Mouse (Mus musculus) CH12.LX (cell line): Measurements from ENCODE around the gene Nfe2l1. TPM values are rescaled to one million over a fixed set of nuclear protein-coding genes. Genes with fewer than 3 reads are reported as not detected.

Source experiments
- DNase-seq: peaks from one replicate; pipeline ENCODE4 v3.0.0-alpha.2; 2013; ENCODE audit errors: extremely low read depth
- H3K27ac ChIP-seq: 2 replicates; pipeline ENCODE4 v1.5.1; 2012; ENCODE audit warnings: low read depth, mild to moderate bottlenecking, control low read depth, moderate library complexity; ENCODE audit not compliant: insufficient read depth
- H3K27me3 ChIP-seq: replicated peaks from 2 replicates; pipeline ENCODE3; 2012; ENCODE audit warnings: inconsistent platforms
- H3K36me3 ChIP-seq, 2 experiments: replicated peaks in 1 of 2; 2 replicates each; pipeline versions ENCODE3 to v1.6.1; 2012; ENCODE audit warnings: inconsistent platforms in 1 of 2, low read length in 1 of 2, mild to moderate bottlenecking in 1 of 2, mixed read lengths in 1 of 2, moderate library complexity in 1 of 2; ENCODE audit not compliant: control insufficient read depth in 1 of 2, insufficient read depth in 1 of 2
- H3K4me1 ChIP-seq, 2 experiments: 2 replicates each; pipeline ENCODE4 v1.6.1; 2012; ENCODE audit warnings: inconsistent platforms in 1 of 2, moderate library complexity in 1 of 2; ENCODE audit not compliant: insufficient read depth in 2 of 2, control insufficient read depth in 1 of 2
- H3K4me2 ChIP-seq: 2 replicates; pipeline ENCODE4 v1.6.1; 2012; ENCODE audit warnings: low read depth, mild to moderate bottlenecking, control low read depth; ENCODE audit not compliant: poor library complexity, insufficient read depth, severe bottlenecking
- H3K4me3 ChIP-seq, 3 experiments: fragments of 150-350 bp in 1 of 3; sonication (generic) in 1 of 3; replicated peaks in 1 of 3; 2 replicates each; pipeline versions ENCODE3 to v1.5.1; 2011 to 2012; ENCODE audit warnings: low read depth in 2 of 3, low read length in 2 of 3, mild to moderate bottlenecking in 2 of 3, moderate library complexity in 2 of 3, control low read depth in 1 of 3, improper control_type of control experiment in 1 of 3, inconsistent platforms in 1 of 3, mixed read lengths in 1 of 3; ENCODE audit not compliant: poor library complexity in 1 of 3
- H3K79me2 ChIP-seq: replicated peaks from 2 replicates; pipeline ENCODE4 v1.6.1; 2012; ENCODE audit warnings: mild to moderate bottlenecking, moderate library complexity; ENCODE audit not compliant: control insufficient read depth, poor library complexity, insufficient read depth, severe bottlenecking; ENCODE audit errors: extremely low read depth
- H3K9ac ChIP-seq: 2 replicates; pipeline ENCODE4 v1.6.1; 2012; ENCODE audit warnings: low read depth, mild to moderate bottlenecking, control low read depth, moderate library complexity; ENCODE audit not compliant: insufficient read depth
- H3K9me3 ChIP-seq: replicated peaks from 2 replicates; pipeline ENCODE3; 2012; ENCODE audit warnings: low read length, inconsistent platforms, mixed read lengths
- BHLHE40 ChIP-seq: IDR thresholded peaks from 2 replicates; pipeline ENCODE4 v1.6.1; 2011; ENCODE audit warnings: mild to moderate bottlenecking, low read depth, low read length, improper control_type of control experiment
- CTCF ChIP-seq, 2 experiments: IDR thresholded peaks in 1 of 2; conservative IDR thresholded peaks in 1 of 2; 2 replicates each; pipeline ENCODE4 v1.5.1; 2011 to 2012; ENCODE audit warnings: low read depth in 2 of 2, low read length in 2 of 2, improper control_type of control experiment in 1 of 2, inconsistent platforms in 1 of 2, mild to moderate bottlenecking in 1 of 2, moderate library complexity in 1 of 2
- E2F4 ChIP-seq: IDR thresholded peaks from 2 replicates; pipeline ENCODE4 v1.6.1; 2011; ENCODE audit warnings: low read depth, low read length, improper control_type of control experiment; ENCODE audit not compliant: insufficient replicate concordance
- ETS1 ChIP-seq: conservative IDR thresholded peaks from 2 replicates; pipeline ENCODE4 v1.6.1; 2012; ENCODE audit warnings: low read depth, mild to moderate bottlenecking, inconsistent platforms, low read length, improper control_type of control experiment, moderate library complexity
- GABPA ChIP-seq: IDR thresholded peaks from 2 replicates; pipeline ENCODE4 v1.6.1; 2012; ENCODE audit warnings: low read depth, low read length, improper control_type of control experiment, inconsistent platforms; ENCODE audit not compliant: insufficient replicate concordance
- HCFC1 ChIP-seq: IDR thresholded peaks from 2 replicates; pipeline ENCODE4 v1.6.1; 2012; ENCODE audit warnings: low read depth, mild to moderate bottlenecking, inconsistent platforms, low read length, improper control_type of control experiment
- IRF4 ChIP-seq: IDR thresholded peaks from 2 replicates; pipeline ENCODE4 v1.6.1; 2014; ENCODE audit warnings: low read depth, mild to moderate bottlenecking, inconsistent platforms, low read length, improper control_type of control experiment
- JUND ChIP-seq: conservative IDR thresholded peaks from 2 replicates; pipeline ENCODE4 v1.6.1; 2011; ENCODE audit warnings: low read depth, low read length, improper control_type of control experiment
- KAT2A ChIP-seq: IDR thresholded peaks from 2 replicates; pipeline ENCODE4 v1.6.1; 2012; ENCODE audit warnings: low read length, improper control_type of control experiment, inconsistent platforms; ENCODE audit not compliant: insufficient replicate concordance
- MAFK ChIP-seq: IDR thresholded peaks from 2 replicates; pipeline ENCODE4 v1.6.1; 2011; ENCODE audit warnings: low read length, improper control_type of control experiment; ENCODE audit not compliant: insufficient replicate concordance
- MAZ ChIP-seq: IDR thresholded peaks from 2 replicates; pipeline ENCODE4 v1.6.1; 2012; ENCODE audit warnings: low read depth, mild to moderate bottlenecking, inconsistent platforms, low read length, improper control_type of control experiment, moderate library complexity
- MEF2A ChIP-seq: IDR thresholded peaks from 2 replicates; pipeline ENCODE4 v1.6.1; 2014; ENCODE audit warnings: low read depth, mild to moderate bottlenecking, inconsistent platforms, low read length, improper control_type of control experiment, borderline replicate concordance
- MXI1 ChIP-seq: IDR thresholded peaks from 2 replicates; pipeline ENCODE4 v1.6.1; 2011; ENCODE audit warnings: mild to moderate bottlenecking, low read depth, low read length, improper control_type of control experiment
- MYC ChIP-seq: IDR thresholded peaks from 2 replicates; pipeline ENCODE4 v1.6.1; 2011; ENCODE audit warnings: low read depth, mild to moderate bottlenecking, improper control_type of control experiment, low read length
- NELFE ChIP-seq: IDR thresholded peaks from 2 replicates; pipeline ENCODE4 v1.6.1; 2011; ENCODE audit warnings: low read depth, low read length, improper control_type of control experiment
- RAD21 ChIP-seq: IDR thresholded peaks from 2 replicates; pipeline ENCODE4 v1.6.1; 2011; ENCODE audit warnings: low read depth, mild to moderate bottlenecking, low read length, improper control_type of control experiment, moderate library complexity
- SMC3 ChIP-seq: IDR thresholded peaks from 2 replicates; pipeline ENCODE4 v1.6.1; 2011; ENCODE audit warnings: low read depth, low read length, improper control_type of control experiment
- TBP ChIP-seq: conservative IDR thresholded peaks from 2 replicates; pipeline ENCODE4 v1.6.1; 2011; ENCODE audit warnings: low read depth, low read length, improper control_type of control experiment
- USF2 ChIP-seq: conservative IDR thresholded peaks from 2 replicates; pipeline ENCODE4 v1.6.1; 2011; ENCODE audit warnings: low read depth, low read length, improper control_type of control experiment
- ZKSCAN1 ChIP-seq: IDR thresholded peaks from 2 replicates; pipeline ENCODE4 v1.6.1; 2012; ENCODE audit warnings: low read depth, inconsistent platforms, low read length, improper control_type of control experiment, borderline replicate concordance
- dilution Hi-C: fragments of 300-500 bp; cut with MboI; formaldehyde crosslinking; loops from 2 replicates; pipeline ENCODE4 v1.14.3; 2020; ENCODE audit warnings: low sequenced_read_pairs; ENCODE audit not compliant: extremely low pct_unique_long_range_greater_than_20kb, extremely low pct_ligation_motif_present
- in situ Hi-C: fragments of 300-500 bp; cut with MboI; formaldehyde crosslinking; loops from 3 replicates; pipeline ENCODE4 v1.14.3; 2019; ENCODE audit warnings: low sequenced_read_pairs, low pct_ligation_motif_present, low pct_unique_long_range_greater_than_20kb, mixed read lengths
- polyA plus RNA-seq: library from polyadenylated mRNA; unstranded; fragments of >175 nt; gene quantifications from 2 replicates; pipeline ENCODE4 v1.2.1, GENCODE M21; 2012; ENCODE audit warnings: low read depth; ENCODE audit not compliant: insufficient read length
- total RNA-seq, 2 experiments: library from RNA; depleted of rRNA; stranded (reverse); fragments of 300-350 nt in 1 of 2; fragments of >200 nt in 1 of 2; gene quantifications; 2 replicates each; pipeline ENCODE4 v1.2.3; 2012 to 2014

Gene Nfe2l1
- total and polyA plus RNA-seq, 3 experiments, result 77.7 to 169 (median 145) TPM

DNA sequence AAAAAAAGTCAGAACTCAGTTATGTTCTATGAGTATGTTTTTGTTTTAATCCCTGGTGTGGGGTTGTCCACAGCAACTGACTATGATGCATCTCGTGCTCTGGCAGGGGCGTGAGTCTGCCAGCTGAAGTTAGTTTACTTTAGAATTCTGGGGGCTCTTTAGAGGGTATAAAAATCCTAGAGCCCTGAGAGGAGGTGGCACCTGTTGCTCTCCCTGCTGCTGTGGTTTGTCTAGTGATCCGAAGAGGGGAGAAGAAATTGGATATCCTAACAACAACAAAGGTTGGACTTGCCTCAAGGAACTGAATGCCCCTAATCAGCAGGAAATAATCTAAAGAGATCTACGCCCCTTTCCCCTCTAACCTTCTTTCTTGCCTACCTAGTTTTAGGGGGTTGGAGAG, 8.6 kb upstream of the Nfe2l1 start:
- dilution Hi-C loops, result no loop called here
- no peak overlapping the region for H3K9ac ChIP-seq
- no peaks in the 10 kb centered on the region for H3K9me3 ChIP-seq
- H3K4me1 ChIP-seq, result peaks cover 6 to 29% of the 10 kb centered on the region in 2 experiments
- H3K27ac ChIP-seq, result no peak overlapping the region
- H3K79me2 ChIP-seq, result no peaks in the 10 kb centered on the region
- no peaks in the 10 kb centered on the region for H3K36me3 ChIP-seq
- no peak overlapping the region for H3K4me2 ChIP-seq
- TF ChIP-seq HCFC1 (no peak), ZKSCAN1 (no peak), KAT2A (no peak), GABPA (no peak), SMC3 (no peak), BHLHE40 (no peak), MAFK (no peak), E2F4 (no peak), JUND (no peak), MXI1 (no peak)
- peaks cover 13% of the 10 kb centered on the region for H3K27me3 ChIP-seq
- DNase-seq, result no peak
- no peak overlapping the region for H3K4me3 ChIP-seq
- in situ Hi-C loops, result loop anchor here (5.0 kb wide), 1 partner anchor 36 kb away; no protein-coding TSS in a partner anchor

GRCm38 (mm10) chr11:96837298-96837697, 7.5 kb upstream of the Nfe2l1 start:
- H3K4me3 ChIP-seq, result no peak overlapping the region
- TF ChIP-seq IRF4 (peak; percentile 66; the same call in 1 of the 2 replicates), NELFE (peak; percentile 52; the same call in 1 of the 2 replicates), CTCF (conservative IDR thresholded peaks at IDR 0.05 in 1 of 2, IDR thresholded peaks at IDR 0.05 in 1 of 2; ENCODE audit: low read depth in 2 of 2, low read length in 2 of 2) (peak in 1 of 2 experiments; percentile 86; a peak in 3 of 4 replicates), MAZ (peak; percentile 60; the same call in 1 of the 2 replicates), MEF2A (peak; percentile 52; the same call in 1 of the 2 replicates), ETS1 (no peak), RAD21 (peak; percentile 84), MYC (no peak), HCFC1 (no peak; the same call in 1 of the 2 replicates), TBP (no peak), SMC3 (peak; percentile 77), USF2 (no peak)
- DNase-seq, result peak; percentile 60
- dilution Hi-C loops (no loop called here), in situ Hi-C loops (loop anchor here (5.0 kb wide), 1 partner anchor 35 kb away; no protein-coding TSS in a partner anchor)
- H3K27ac ChIP-seq, result no peak overlapping the region
- no peaks in the 10 kb centered on the region for H3K36me3 ChIP-seq
- H3K9me3 ChIP-seq, result no peaks in the 10 kb centered on the region
- peaks cover 13% of the 10 kb centered on the region for H3K27me3 ChIP-seq
- H3K4me2 ChIP-seq, result peak overlapping the region; percentile 58; the same call in 1 of the 2 replicates
- peaks cover 7 to 39% of the 10 kb centered on the region in 2 experiments for H3K4me1 ChIP-seq
- H3K9ac ChIP-seq, result no peak overlapping the region
- H3K79me2 ChIP-seq, result no peaks in the 10 kb centered on the region
